Mouse (Mus musculus): Measurements from ENCODE around the gene Gas7.

- TF ChIP-seq POLR2A (IDR thresholded peaks at IDR 0.05; ENCODE audit: control insufficient read depth, low read depth, low read length) = no peak
- TF ChIP-seq CTCF (IDR thresholded peaks at IDR 0.05; ENCODE audit: control insufficient read depth, insufficient read depth, insufficient replicate concordance, low read depth, low read length) = no peak
Observed at GRCm38 (mm10) chr11:67588196-67588827, 133.1 kb downstream of the Gas7 start.
